Mouse (Mus musculus) spleen, adult 2 months (tissue): ENCODE results near the gene Qtrt2.

Experiments
- CTCF ChIP-seq: fragments of 200-500 bp; IDR thresholded peaks from 2 replicates; pipeline ENCODE4 v1.5.1; 2011; ENCODE audit warnings: mild to moderate bottlenecking, inconsistent platforms; ENCODE audit not compliant: insufficient read depth, insufficient read length, insufficient replicate concordance; ENCODE audit errors: extremely low read depth
- POLR2A ChIP-seq: fragments of 200-500 bp; IDR thresholded peaks from 2 replicates; pipeline ENCODE4 v1.6.1; 2011; ENCODE audit warnings: low read depth, low read length, inconsistent platforms

- TF ChIP-seq POLR2A (no peak), CTCF (no peak)
Measured at GRCm38 (mm10) chr16:43871419-43871818, 55.2 kb downstream of the Qtrt2 start.
